2 mouse cellular contexts compared by ENCODE assay signal in genomic region chr17:5503981-5504760, GRCm38 (mm10).
TF ChIP-seq lines count a peak whose summit lies in the region.

No protein-coding gene starts in this region.

TF ChIP-seq in MEL, 35 proteins besides CTCF, POLR2A, EP300 and RAD21 (continued from another document):
- TF ChIP-seq ZMIZ1 (IDR thresholded peaks at IDR 0.05; ENCODE audit: low read depth, low read length) (no peak), MYB (IDR thresholded peaks at IDR 0.05; ENCODE audit: low read depth, low read length) (0 out of 2 replicates have a peak, but pooled peaks have one; percentile 36), MYC (IDR thresholded peaks at IDR 0.05; ENCODE audit: low read depth, low read length) (0 out of 2 replicates have a peak, but pooled peaks have one; percentile 12), ELF1 (IDR thresholded peaks at IDR 0.05; ENCODE audit: low read depth, low read length) (no peak), POLR2AphosphoS2 (IDR thresholded peaks at IDR 0.05; ENCODE audit: low read length) (no peak), UBTF (IDR thresholded peaks at IDR 0.05; ENCODE audit: borderline replicate concordance, insufficient read depth, low read depth, low read length) (no peak), GATA1 (IDR thresholded peaks at IDR 0.05; ENCODE audit: low read depth, low read length) (0 out of 2 replicates have a peak, but pooled peaks have one; percentile 55), KAT2A (conservative IDR thresholded peaks at IDR 0.05; ENCODE audit: low read depth, low read length) (no peak), ZKSCAN1 (IDR thresholded peaks at IDR 0.05; ENCODE audit: low read depth, low read length) (no peak), ETS1 (IDR thresholded peaks at IDR 0.05; ENCODE audit: low read depth, low read length) (peak; percentile 80), TBP (IDR thresholded peaks at IDR 0.05; ENCODE audit: low read depth, low read length) (peak; percentile 46), GABPA (IDR thresholded peaks at IDR 0.05; ENCODE audit: low read depth, low read length) (no peak), TCF12 (IDR thresholded peaks at IDR 0.05; ENCODE audit: low read depth, low read length) (peak; percentile 12; the same call in 1 of the 2 replicates), RCOR1 (IDR thresholded peaks at IDR 0.05; ENCODE audit: low read depth, low read length) (no peak; the same call in none of the 2 replicates), E2F4 (IDR thresholded peaks at IDR 0.05; ENCODE audit: borderline replicate concordance, low read depth, low read length) (0 out of 2 replicates have a peak, but pooled peaks have one; percentile 56), SIN3A (IDR thresholded peaks at IDR 0.05; ENCODE audit: low read length) (peak; percentile 57; the same call in 1 of the 2 replicates), MAFK (IDR thresholded peaks at IDR 0.05; ENCODE audit: borderline replicate concordance, low read depth, low read length) (no peak), POLR2AphosphoS5 (IDR thresholded peaks at IDR 0.05; ENCODE audit: borderline replicate concordance, low read depth, low read length) (no peak), MEF2A (IDR thresholded peaks at IDR 0.05; ENCODE audit: extremely low read depth, insufficient replicate concordance, low read depth, low read length, poor library complexity, severe bottlenecking) (peak; percentile 56; the same call in 1 of the 2 replicates), NRF1 (IDR thresholded peaks at IDR 0.05; ENCODE audit: insufficient read depth, low read depth, low read length, poor library complexity, severe bottlenecking) (no peak), SMC3 (IDR thresholded peaks at IDR 0.05; ENCODE audit: low read depth, low read length) (no peak), JUND (IDR thresholded peaks at IDR 0.05; ENCODE audit: low read depth, low read length) (0 out of 2 replicates have a peak, but pooled peaks have one; percentile 54), USF1 (IDR thresholded peaks at IDR 0.05; ENCODE audit: low read depth, low read length) (no peak), CHD1 (IDR thresholded peaks at IDR 0.05; ENCODE audit: low read depth, low read length) (0 out of 2 replicates have a peak, but pooled peaks have one; percentile 74), NELFE (IDR thresholded peaks at IDR 0.05; ENCODE audit: low read depth, low read length) (no peak)

TF ChIP-seq in myocyte, 11 proteins besides CTCF, POLR2A, EP300 and RAD21 (continued from another document):
- no peak for TF ChIP-seq MYOD1 (IDR thresholded peaks at IDR 0.05; ENCODE audit: control insufficient read depth in 1 of 3, insufficient read length in 2 of 3, low read depth in 2 of 3)
